Mouse (Mus musculus) forebrain, postnatal 0 days (tissue): ENCODE data around the gene Doc2b. TPM values are rescaled to one million over a fixed set of nuclear protein-coding genes. Genes with fewer than 3 reads are reported as not detected.

ENCODE experiments used
- ATAC-seq: fragments of 200-750 bp; cut with Nextera tagmentation; 2 replicates; pipeline ENCODE4 v1.8.0; 2017; ENCODE audit warnings: mild to moderate bottlenecking, moderate library complexity
- DNase-seq: peaks from one replicate; pipeline ENCODE4 v3.0.0-alpha.2; 2015
- H3K27ac ChIP-seq: fragments of 300-500 bp; sonication (generic); 2 replicates; pipeline ENCODE4 v1.5.1; 2014; ENCODE audit warnings: low read depth, mild to moderate bottlenecking, antibody characterized with exemption, low read length, moderate library complexity, mixed read lengths
- H3K27me3 ChIP-seq: fragments of 300-500 bp; sonication (generic); 2 replicates; pipeline ENCODE4 v1.6.1; 2014; ENCODE audit warnings: mild to moderate bottlenecking, low read length, mixed read lengths; ENCODE audit not compliant: insufficient read depth
- H3K36me3 ChIP-seq: fragments of 300-500 bp; sonication (generic); 2 replicates; pipeline ENCODE4 v1.6.1; 2014; ENCODE audit warnings: mild to moderate bottlenecking, moderate library complexity; ENCODE audit not compliant: insufficient read depth
- H3K4me1 ChIP-seq: fragments of 300-500 bp; sonication (generic); 2 replicates; pipeline ENCODE4 v1.6.1; 2014; ENCODE audit warnings: antibody characterized with exemption; ENCODE audit not compliant: insufficient read depth
- H3K4me2 ChIP-seq: fragments of 300-500 bp; sonication (generic); 2 replicates; pipeline ENCODE4 v1.6.1; 2014; ENCODE audit warnings: low read depth, mild to moderate bottlenecking, moderate library complexity
- H3K4me3 ChIP-seq: fragments of 300-500 bp; sonication (generic); 2 replicates; pipeline ENCODE4 v1.5.1; 2014; ENCODE audit warnings: low read depth, low read length, mixed read lengths
- H3K9ac ChIP-seq: fragments of 300-500 bp; sonication (generic); 2 replicates; pipeline ENCODE4 v1.6.1; 2014; ENCODE audit warnings: mild to moderate bottlenecking
- H3K9me3 ChIP-seq: fragments of 300-500 bp; sonication (generic); 2 replicates; pipeline ENCODE4 v1.6.1; 2016; ENCODE audit warnings: low read length
- CTCF ChIP-seq: sonication (generic); IDR thresholded peaks from 2 replicates; pipeline ENCODE4 v1.5.1; 2016; ENCODE audit warnings: antibody characterized with exemption, control low read depth, low read depth
- WGBS: fragments of 180-500 bp; shearing (Covaris S2); extraction: QIAGEN DNeasy Blood & Tissue Kit; methylation state at CpG from one replicate; pipeline ENCODE4 v1.1.7; 2014; 5-methylcytosine and 5-hydroxymethylcytosine counted together
- polyA plus RNA-seq: library from polyadenylated mRNA; unstranded; fragments of >200 nt; fragmentation: Nextera tagmentation; extraction: Ambion mirVana; gene quantifications from 2 replicates; pipeline ENCODE4 v1.2.1, GENCODE M21; 2015
- total RNA-seq: library from RNA; depleted of rRNA; stranded (reverse); fragments of >200 nt; gene quantifications from 2 replicates; pipeline ENCODE4 v1.2.3, GENCODE M21; 2014

The Doc2b gene
- total and polyA plus RNA-seq, 2 experiments from 2014 or later = 5.3 to 16.2 TPM

DNA sequence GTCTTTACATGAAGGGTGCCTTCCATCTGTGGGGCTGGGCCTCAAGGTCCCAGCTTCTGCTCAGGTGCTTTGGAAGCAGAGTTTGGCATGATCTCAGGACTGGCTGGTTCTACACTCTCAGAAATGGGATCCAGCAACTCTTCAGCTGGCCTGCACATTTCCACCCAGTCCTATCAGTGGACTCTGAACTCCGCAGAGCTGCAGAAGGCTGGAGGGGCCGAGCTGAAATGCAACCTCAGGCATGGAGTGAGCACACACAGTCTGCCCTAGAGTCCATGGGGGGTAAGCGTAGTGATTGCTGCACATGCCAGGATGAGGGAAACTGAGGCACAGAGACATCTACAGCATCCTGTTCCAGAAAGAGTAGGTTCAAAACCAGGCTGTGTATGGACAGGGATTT is 14.7 kb upstream of the Doc2b start:
- Histone ChIP-seq H3K4me3 (no peak overlapping the region), H3K4me1 (no peaks in the 10 kb centered on the region), H3K4me2 (no peak overlapping the region), H3K27ac (no peak overlapping the region), H3K9me3 (no peaks in the 10 kb centered on the region), H3K27me3 (no peaks in the 10 kb centered on the region), H3K9ac (no peak overlapping the region), H3K36me3 (no peaks in the 10 kb centered on the region)
- DNase-seq (no peak), ATAC-seq (no peak)
- no peak for TF ChIP-seq CTCF
- 92% methylated on average over 3 of the region's 3 CpGs for WGBS

DNA sequence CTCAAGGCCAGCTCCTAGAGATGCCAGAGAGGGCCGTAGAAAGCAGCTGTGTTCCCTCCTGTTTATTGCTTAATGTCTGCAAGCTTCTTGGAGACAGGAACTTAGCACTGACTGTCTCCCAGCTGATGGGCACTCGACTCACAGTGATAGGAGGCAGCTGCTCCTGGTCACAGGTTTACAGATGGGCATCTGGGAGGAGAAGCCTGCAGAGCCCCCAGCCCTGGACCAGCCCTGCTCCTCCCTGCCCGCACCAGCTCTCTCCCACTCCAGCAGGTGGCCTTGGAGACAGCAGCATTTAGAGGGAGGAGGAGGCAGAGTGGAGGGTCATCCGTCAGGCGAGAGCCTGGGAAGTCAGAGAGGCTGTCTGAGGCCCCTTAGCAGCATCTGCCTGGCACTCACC is 11.6 kb upstream of the Doc2b start:
- WGBS = 55% methylated on average over 5 of the region's 5 CpGs
- H3K36me3 ChIP-seq = no peaks in the 10 kb centered on the region
- H3K9me3 ChIP-seq = no peaks in the 10 kb centered on the region
- no peak overlapping the region for H3K4me2 ChIP-seq
- no peak overlapping the region for H3K9ac ChIP-seq
- no peaks in the 10 kb centered on the region for H3K27me3 ChIP-seq
- H3K4me3 ChIP-seq = no peak overlapping the region
- H3K27ac ChIP-seq = no peak overlapping the region
- no peaks in the 10 kb centered on the region for H3K4me1 ChIP-seq
- TF ChIP-seq CTCF = no peak
- DNase-seq = no peak
- no peak for ATAC-seq

DNA sequence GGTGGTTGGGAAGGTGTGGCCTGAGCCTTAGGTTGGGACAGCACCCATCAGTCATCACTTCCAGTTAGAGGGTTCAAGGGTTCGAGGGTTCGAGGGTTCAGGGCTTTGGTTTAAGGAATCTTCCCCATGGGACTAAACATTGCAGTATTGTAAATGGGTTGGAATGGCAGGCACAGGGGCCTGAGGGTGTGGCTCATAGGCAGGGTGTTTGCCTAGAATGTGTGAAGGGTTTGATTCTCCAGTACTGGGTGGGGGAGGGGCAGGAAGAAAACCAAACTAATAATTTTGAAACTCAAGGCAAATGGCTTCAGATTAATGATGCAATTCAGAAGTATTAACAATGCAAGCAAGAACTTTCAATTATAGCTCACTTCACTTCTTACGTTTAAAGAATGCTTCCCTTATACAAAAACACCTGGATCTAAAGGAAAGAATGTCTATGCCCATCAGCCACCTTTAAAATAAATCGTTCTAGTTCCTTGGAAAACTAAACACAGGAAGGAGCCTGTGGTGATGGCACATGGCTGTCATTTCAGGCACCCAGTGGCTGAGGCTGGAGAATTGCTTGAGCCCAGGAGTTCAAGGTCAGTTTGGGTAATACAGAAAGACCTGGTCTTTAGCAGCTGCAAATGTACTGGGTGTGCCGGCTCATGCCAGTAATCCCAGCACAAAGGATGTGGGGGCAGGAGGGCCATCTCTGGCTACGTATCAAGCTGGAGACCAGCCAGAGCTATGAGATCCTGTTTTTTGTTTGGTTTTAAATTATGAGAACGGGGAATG is 6.1 kb upstream of the Doc2b start:
- 66% methylated on average over 7 of the region's 7 CpGs for WGBS
- Histone ChIP-seq H3K27me3 (peaks cover 5% of the 10 kb centered on the region; the same call in 1 of the 2 replicates), H3K4me3 (no peak overlapping the region), H3K4me1 (no peaks in the 10 kb centered on the region), H3K4me2 (no peak overlapping the region), H3K27ac (no peak overlapping the region), H3K9me3 (no peaks in the 10 kb centered on the region), H3K9ac (no peak overlapping the region), H3K36me3 (no peaks in the 10 kb centered on the region)
- ATAC-seq = no peak
- DNase-seq = no peak
- TF ChIP-seq CTCF = no peak

DNA sequence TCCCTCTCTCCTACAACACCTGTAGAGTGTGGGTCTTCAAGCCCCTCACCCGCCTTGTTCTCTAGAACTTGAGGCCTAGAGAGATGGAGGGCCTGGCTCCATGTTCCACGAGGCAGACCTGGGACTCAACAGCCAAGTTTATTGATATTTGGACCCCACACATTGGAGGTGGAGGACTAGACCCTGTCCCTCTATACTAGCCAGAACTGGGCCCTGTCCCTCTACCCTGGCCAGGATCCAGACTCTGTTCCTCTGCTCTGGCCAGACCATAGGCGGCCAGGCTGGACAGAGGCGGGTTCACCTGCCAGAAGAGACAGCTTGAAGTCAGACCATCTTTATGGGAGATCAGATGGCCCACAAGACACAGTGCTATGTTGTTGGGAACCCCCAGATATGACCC is 5.5 kb upstream of the Doc2b start:
- DNase-seq (no peak), ATAC-seq (no peak)
- no peak overlapping the region for H3K4me3 ChIP-seq
- no peak overlapping the region for H3K9ac ChIP-seq
- H3K27ac ChIP-seq = no peak overlapping the region
- no peaks in the 10 kb centered on the region for H3K4me1 ChIP-seq
- H3K9me3 ChIP-seq = no peaks in the 10 kb centered on the region
- peaks cover 11% of the 10 kb centered on the region for H3K27me3 ChIP-seq
- H3K36me3 ChIP-seq = no peaks in the 10 kb centered on the region
- WGBS = 78% methylated on average over 4 of the region's 4 CpGs
- TF ChIP-seq CTCF = no peak
- H3K4me2 ChIP-seq = no peak overlapping the region

DNA sequence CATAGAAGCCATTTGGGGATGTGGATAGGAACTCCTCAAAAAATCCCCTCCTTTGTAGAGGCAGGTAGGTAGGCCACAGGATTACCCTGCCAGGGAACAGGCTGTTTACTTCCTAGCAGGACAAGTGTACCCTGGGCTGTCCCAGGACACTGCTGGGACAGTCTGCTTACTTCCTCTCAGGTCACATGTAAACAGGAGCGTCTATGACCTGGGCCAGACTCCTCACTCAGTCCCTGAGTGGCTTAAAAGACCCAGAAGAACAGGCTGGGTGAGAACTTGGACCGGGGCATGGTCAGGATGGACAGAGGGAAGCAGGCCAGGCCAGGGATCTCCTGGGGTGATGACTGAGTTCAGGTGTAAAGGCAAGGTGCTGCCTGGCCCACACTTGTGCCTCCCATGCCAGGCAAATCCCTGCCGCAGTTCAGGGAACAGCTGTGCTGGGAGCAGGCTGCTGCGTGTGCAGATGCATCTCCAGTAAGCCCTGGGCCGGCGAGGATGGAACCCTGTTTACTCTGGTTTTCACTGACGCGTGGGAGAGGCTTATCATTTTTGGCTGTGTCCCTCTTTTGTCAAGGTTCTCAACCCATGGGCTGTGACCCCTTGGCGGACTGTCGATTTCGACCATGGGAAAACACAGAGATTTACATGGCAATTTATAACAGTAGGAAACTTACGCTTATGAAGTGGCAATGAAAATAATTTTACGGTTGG is 842 bp upstream of the Doc2b start:
- no peaks in the 10 kb centered on the region for H3K9me3 ChIP-seq
- H3K27me3 ChIP-seq = peaks cover 21% of the 10 kb centered on the region
- H3K9ac ChIP-seq = peak overlapping the region; percentile 57; the same call in 1 of the 2 replicates
- no peaks in the 10 kb centered on the region for H3K4me1 ChIP-seq
- H3K4me3 ChIP-seq = peak overlapping the region; percentile 55; the same call in 1 of the 2 replicates
- H3K36me3 ChIP-seq = no peaks in the 10 kb centered on the region
- ATAC-seq (no peak), DNase-seq (no peak)
- no peak overlapping the region for H3K27ac ChIP-seq
- TF ChIP-seq CTCF = no peak
- WGBS = 74% methylated on average over 13 of the region's 13 CpGs
- peak overlapping the region; percentile 61 for H3K4me2 ChIP-seq

DNA sequence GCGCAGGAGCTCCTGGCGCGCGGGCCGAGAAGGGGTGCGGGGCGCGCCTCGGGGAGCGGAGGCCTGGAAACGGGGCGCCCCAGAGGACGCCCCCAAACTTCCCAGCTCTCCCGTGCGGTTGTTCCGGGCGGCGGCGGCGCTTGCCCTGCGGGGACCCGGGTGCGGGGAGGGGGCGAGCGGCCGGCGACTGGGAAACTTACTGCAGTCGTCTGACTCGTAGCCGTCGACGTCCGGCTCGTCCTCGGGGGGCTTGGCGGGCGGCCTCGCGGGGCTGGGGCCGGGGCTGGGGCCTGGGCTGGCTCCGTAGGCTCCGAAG is 570 bp downstream of the Doc2b start:
- 1% methylated on average over 42 of the region's 42 CpGs for WGBS
- peak overlapping the region; percentile 55 for H3K4me3 ChIP-seq
- peak overlapping the region; percentile 61 for H3K4me2 ChIP-seq
- H3K9ac ChIP-seq = peak overlapping the region; percentile 57
- DNase-seq = peak; percentile 33
- no peaks in the 10 kb centered on the region for H3K9me3 ChIP-seq
- H3K4me1 ChIP-seq = no peaks in the 10 kb centered on the region
- TF ChIP-seq CTCF = no peak
- ATAC-seq = peak; percentile 10; the same call in 1 of the 2 replicates
- no peaks in the 10 kb centered on the region for H3K36me3 ChIP-seq
- no peak overlapping the region for H3K27ac ChIP-seq
- H3K27me3 ChIP-seq = peaks cover 21% of the 10 kb centered on the region

DNA sequence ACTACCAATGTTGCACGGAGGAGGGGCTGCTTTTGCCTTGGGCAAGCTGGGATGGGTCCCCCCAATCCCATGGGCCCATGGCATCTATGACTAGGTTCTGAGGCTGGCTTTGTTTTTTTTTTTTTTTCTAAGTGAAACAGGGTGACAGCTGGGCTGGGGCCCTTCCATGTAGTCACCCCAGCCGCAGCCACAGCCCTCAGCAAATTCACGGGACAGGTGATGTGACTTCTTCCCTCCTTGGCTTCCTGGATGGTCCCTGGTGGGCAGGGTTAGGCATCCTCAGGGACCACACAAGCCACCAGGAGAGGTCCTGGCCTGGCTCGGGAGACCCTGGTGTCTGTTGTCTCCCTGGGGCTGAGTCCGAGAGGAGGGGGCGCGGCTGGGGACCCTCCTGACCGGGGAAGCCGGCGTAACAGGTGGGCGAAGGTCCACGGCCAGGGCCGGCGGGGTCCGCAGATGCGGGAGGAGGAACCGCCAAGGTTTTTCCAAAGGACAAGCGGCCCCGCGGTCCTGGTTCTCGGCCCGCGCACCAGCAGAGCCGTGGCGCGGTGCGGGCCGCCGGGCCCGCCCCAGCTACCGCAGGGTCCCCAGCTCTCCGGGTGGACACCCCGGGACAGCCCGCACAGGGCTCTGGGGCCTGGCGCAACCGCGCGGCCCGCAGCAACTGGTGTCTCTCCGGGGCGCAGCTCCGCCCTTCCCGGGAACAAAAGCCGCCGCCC is 1.1 kb downstream of the Doc2b start:
- Histone ChIP-seq H3K4me3 (peak overlapping the region; percentile 55), H3K9me3 (no peaks in the 10 kb centered on the region), H3K9ac (peak overlapping the region; percentile 57), H3K36me3 (no peaks in the 10 kb centered on the region), H3K27me3 (peaks cover 21% of the 10 kb centered on the region), H3K27ac (no peak overlapping the region), H3K4me1 (no peaks in the 10 kb centered on the region), H3K4me2 (peak overlapping the region; percentile 61)
- DNase-seq (no peak), ATAC-seq (no peak)
- WGBS = 6% methylated on average over 44 of the region's 45 CpGs
- TF ChIP-seq CTCF = no peak
